Mouse (Mus musculus): ENCODE measurements around the gene Myadml2. TPM values are rescaled to one million over a fixed set of nuclear protein-coding genes. Genes with fewer than 3 reads are reported as not detected.
A peak's percentile ranks its signal among the peaks of the same experiment; 100 is the strongest.
"Not testable (repeated sequence)": the region's sequence is repeated elsewhere in the genome, so short reads cannot be mapped to it uniquely, and the experiment has no call there.

Myadml2 gene
- polyA plus RNA-seq, 1 experiment from 2014 or later: 0.78 TPM

DNA sequence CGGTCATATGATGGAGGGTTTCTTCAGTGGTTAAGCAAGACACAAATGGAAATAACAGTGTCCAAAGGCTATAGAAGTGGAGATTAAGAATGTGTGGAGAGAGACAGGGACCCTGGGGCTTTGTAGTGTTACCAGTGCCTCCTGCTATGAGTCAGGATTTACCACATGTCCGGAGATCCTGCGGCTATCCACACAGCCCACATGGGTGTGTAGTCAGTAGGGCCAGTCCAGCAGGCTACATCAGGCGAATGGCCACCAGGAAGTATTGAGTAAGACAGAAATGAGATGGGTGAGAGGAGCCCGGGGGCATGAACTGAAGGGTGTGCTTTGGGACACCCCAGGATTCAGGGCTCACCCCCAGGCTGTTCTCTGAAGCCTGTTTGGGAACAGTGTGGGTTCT, 34.7 kb upstream of the Myadml2 start:
- no peak overlapping the region for H3K9ac ChIP-seq (replicated peaks)
- ATAC-seq: no peak

DNA sequence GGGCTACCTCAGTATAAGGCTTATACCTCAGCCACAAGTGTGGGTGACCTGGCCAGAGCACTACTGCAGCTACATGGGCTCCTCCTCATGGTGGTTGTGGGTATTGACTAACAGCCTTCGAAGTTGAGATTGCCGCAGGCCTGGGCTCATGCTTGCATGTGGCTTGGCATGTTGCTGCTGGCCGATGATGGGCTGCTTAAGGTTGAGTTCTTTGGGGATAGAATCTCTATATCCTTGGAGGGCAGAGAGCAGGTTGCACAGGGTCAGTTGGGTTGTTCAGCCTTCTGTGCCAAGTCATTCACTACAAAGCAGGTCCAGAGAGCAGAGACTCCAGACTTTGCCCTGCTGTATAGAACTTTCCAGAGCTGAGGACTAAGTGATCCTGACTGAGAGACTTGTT, 32.0 kb upstream of the Myadml2 start:
- no peak for ATAC-seq
- Histone ChIP-seq H3K4me1 (replicated peaks) (peaks cover 5% of the 10 kb centered on the region; the same call in 1 of the 2 replicates), H3K4me2 (replicated peaks) (no peak overlapping the region), H3K27me3 (no peaks in the 10 kb centered on the region), H3K27ac (no peak overlapping the region), H3K36me3 (peaks cover 64% of the 10 kb centered on the region), H3K4me3 (replicated peaks) (no peak overlapping the region), H3K9me3 (no peaks in the 10 kb centered on the region), H3K9ac (replicated peaks) (no peak overlapping the region)
- 88% methylated on average over 3 of the region's 3 CpGs for WGBS

More for the DNA sequence above, 34.7 kb upstream of the Myadml2 start:
- Histone ChIP-seq H3K36me3 (peaks cover 73% of the 10 kb centered on the region), H3K9me3 (no peaks in the 10 kb centered on the region), H3K27me3 (no peaks in the 10 kb centered on the region), H3K27ac (no peak overlapping the region), H3K4me1 (replicated peaks) (no peaks in the 10 kb centered on the region), H3K4me3 (replicated peaks) (no peak overlapping the region), H3K4me2 (replicated peaks) (no peak overlapping the region)
- 96% methylated on average over 5 of the region's 5 CpGs for WGBS

DNA sequence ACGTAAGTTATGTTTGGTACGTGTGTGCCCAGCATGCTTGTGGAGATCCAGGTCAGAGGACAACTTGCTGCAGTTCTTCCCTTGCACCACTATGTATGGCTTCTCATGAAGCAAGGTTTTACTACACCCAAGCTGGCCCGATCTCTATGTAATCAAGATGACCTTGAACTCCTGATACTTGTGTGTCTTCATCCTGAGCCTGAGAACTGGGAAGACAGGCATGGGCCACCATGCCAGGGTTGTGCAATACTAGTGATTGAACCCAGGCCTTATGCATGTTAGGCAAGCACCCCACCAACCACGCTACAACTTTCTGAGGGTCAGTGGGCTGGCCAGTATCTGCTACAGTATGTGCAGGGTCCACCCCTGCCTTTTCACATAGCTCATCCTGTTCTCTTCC, 29.0 kb upstream of the Myadml2 start:
- Histone ChIP-seq H3K9me3 (no peaks in the 10 kb centered on the region), H3K4me3 (replicated peaks) (no peak overlapping the region), H3K4me2 (replicated peaks) (no peak overlapping the region), H3K9ac (replicated peaks) (no peak overlapping the region), H3K4me1 (replicated peaks) (peaks cover 25% of the 10 kb centered on the region), H3K27me3 (no peaks in the 10 kb centered on the region), H3K36me3 (peaks cover 53% of the 10 kb centered on the region), H3K27ac (no peak overlapping the region)
- WGBS: 96% methylated on average over 4 of the region's 4 CpGs
- no peak for ATAC-seq

DNA sequence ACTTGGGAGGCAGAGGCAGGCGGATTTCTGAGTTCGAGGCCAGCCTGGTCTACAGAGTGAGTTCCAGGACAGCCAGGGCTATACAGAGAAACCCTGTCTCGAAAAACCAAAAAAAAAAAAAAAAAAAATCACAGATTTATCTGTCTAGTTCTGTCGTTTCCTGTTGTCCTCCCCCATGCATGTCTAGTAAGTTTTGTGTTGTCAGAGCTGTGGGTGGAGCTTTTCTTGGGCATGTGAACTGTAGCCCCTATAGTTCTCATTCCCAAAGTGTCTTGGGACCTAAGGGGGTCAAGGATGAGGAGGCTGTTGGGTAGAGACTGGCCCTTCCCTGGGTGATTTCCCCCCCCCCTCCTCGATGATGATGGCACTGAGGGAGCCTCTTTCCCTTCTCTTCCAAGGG, 27.9 kb upstream of the Myadml2 start:
- ATAC-seq; H3K27me3 ChIP-seq; H3K9me3 ChIP-seq; H3K27ac ChIP-seq; H3K9ac ChIP-seq (replicated peaks); H3K4me3 ChIP-seq (replicated peaks); H3K4me2 ChIP-seq (replicated peaks): not testable (repeated sequence)
- 100% methylated on average over 4 of the region's 5 CpGs for WGBS
- Histone ChIP-seq H3K36me3 (peaks cover 46% of the 10 kb centered on the region), H3K4me1 (replicated peaks) (peaks cover 25% of the 10 kb centered on the region)

DNA sequence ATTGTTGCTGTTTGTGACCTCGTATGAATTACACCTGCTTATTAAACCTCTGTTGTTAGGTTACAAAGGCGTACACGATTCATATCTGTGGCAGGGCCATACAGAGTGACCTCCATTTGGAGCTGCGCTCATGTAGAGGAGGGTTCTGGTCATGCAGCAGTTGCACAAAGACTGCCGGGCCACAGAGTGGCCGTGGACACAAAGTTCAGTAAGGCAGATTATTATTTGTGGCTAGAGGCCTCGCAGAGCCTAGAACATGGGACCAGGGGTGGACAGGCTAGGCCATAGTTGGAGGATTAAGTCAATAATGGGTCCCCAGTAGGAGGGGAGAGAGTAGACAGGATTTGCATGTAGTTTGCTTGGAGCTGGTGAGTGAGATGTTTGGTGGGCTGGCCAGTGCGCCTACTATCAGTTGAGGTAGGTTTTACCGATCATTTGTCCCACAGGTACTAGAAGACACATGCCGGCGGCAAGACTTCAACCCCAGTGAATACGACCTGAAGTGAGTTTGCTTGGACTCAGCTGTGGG, 25.7 kb upstream of the Myadml2 start:
- H3K4me2 ChIP-seq (replicated peaks): peak overlapping the region; percentile 91
- peaks cover 24% of the 10 kb centered on the region for H3K36me3 ChIP-seq
- peak overlapping the region; percentile 74 for H3K4me3 ChIP-seq (replicated peaks)
- H3K27ac ChIP-seq: peak overlapping the region; percentile 92
- no peaks in the 10 kb centered on the region for H3K27me3 ChIP-seq
- WGBS: 37% methylated on average over 12 of the region's 12 CpGs
- no peaks in the 10 kb centered on the region for H3K9me3 ChIP-seq
- ATAC-seq: peak; percentile 54
- peaks cover 25% of the 10 kb centered on the region for H3K4me1 ChIP-seq (replicated peaks)
- peak overlapping the region; percentile 80 for H3K9ac ChIP-seq (replicated peaks)

DNA sequence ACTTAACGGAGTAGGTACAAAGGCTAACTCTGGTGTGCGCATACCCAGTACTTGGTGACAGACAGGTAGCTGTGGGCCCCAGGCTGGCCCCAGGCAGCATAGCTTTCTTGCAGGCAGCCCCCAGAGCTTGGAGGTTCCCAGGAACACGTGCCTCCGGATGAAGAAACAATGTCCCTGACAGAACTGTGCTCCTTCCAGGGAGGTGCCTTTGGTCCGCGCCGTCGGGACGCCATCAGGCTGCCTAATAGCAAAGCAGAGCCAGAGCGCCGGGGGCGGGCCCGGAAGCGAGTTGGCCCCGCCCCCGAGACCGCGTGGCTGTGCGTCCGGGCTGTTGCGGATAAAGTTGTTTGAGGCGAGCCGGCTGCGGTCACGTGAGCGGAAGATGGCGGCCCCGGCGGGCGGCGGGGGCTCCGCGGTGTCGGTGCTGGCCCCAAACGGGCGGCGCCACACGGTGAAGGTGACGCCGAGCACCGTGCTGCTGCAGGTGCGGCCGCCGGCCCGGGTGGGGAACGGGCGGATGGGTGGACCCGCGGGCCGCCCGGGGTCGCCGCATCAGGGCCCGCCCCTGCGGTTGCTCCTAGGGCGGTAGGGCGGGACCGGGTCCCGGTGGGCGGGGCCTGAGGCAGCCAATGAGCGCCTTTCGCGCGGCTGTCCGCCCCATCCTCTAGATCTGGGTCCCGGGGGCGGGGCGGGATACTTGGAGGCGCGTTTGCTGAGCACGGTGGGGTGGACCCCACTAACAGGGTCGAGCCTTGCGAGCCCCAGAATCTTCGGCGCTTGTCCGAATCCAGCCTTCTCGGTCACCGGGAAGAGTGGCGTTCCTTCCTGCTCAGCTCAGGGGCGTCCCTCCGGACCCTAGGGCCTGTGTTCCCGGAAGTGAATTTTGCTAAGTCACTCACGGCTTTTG, 25.0 kb upstream of the Myadml2 start, which contains the start of gene Aspscr1:
TSS of gene Aspscr1 (plus strand) at position 287 of the 907 bp plus-strand sequence.
- no peaks in the 10 kb centered on the region for H3K27me3 ChIP-seq
- peaks cover 25% of the 10 kb centered on the region for H3K4me1 ChIP-seq (replicated peaks)
- no peaks in the 10 kb centered on the region for H3K9me3 ChIP-seq
- H3K27ac ChIP-seq: peak within 1 kb of the TSS; percentile 92
- H3K4me2 ChIP-seq (replicated peaks): peak within 1 kb of the TSS; percentile 91
- 1% methylated on average over 74 of the region's 83 CpGs for WGBS
- H3K4me3 ChIP-seq (replicated peaks): peak within 1 kb of the TSS; percentile 74
- H3K9ac ChIP-seq (replicated peaks): peak within 1 kb of the TSS; percentile 80
- ATAC-seq: peak; percentile 95
- peaks cover 17% of the 10 kb centered on the region for H3K36me3 ChIP-seq

DNA sequence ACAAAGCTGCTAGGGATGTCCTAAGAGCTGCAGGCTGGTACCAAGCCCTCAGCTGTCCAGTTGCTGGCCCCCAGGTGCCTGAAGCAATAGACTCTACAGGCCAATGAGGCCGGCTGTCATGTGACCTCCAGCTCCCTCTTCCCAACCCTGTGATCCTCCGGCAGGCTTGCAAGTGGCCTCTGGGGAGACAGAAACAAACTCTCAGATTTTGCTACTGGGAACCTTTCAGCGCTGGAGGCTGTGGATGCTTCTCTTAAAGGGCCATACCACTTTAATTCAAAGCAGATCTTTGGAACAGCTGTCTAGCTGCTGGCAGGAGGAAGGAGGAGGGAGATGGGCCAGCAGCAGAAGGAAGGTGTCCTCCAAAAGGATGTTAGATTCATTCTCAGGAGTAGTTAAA, 18.7 kb upstream of the Myadml2 start:
- Histone ChIP-seq H3K4me3 (replicated peaks) (no peak overlapping the region), H3K27me3 (peaks cover 38% of the 10 kb centered on the region), H3K4me2 (replicated peaks) (no peak overlapping the region), H3K9ac (replicated peaks) (no peak overlapping the region), H3K36me3 (no peaks in the 10 kb centered on the region), H3K27ac (no peak overlapping the region), H3K9me3 (no peaks in the 10 kb centered on the region), H3K4me1 (replicated peaks) (peaks cover 6% of the 10 kb centered on the region)
- ATAC-seq: no peak
- WGBS: 4% methylated on average over 3 of the region's 3 CpGs

DNA sequence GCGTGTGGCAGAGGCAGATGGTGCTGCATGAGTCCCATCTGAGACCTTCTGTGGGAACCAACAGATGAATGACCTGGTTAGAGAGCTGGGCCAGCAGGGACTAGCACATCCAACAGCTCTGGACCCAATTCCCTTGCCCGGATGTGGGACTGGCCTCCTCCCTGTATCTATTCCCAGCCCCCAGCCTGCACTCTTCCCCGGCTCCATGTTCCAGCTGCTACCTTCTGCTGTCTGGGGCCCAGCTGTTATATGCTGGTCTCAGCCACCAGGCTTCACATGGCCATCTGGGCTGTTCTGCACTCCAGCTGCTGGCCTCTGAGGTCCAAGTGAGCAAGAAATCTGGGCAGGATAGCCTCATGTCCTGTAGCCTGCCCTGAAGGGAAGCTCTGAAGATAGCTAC, 17.4 kb upstream of the Myadml2 start:
- no peaks in the 10 kb centered on the region for H3K36me3 ChIP-seq
- H3K9ac ChIP-seq (replicated peaks): no peak overlapping the region
- no peak overlapping the region for H3K4me3 ChIP-seq (replicated peaks)
- H3K4me2 ChIP-seq (replicated peaks): no peak overlapping the region
- H3K27me3 ChIP-seq: peaks cover 50% of the 10 kb centered on the region
- no peak overlapping the region for H3K27ac ChIP-seq
- ATAC-seq: no peak
- H3K9me3 ChIP-seq: no peaks in the 10 kb centered on the region
- 81% methylated on average over 3 of the region's 3 CpGs for WGBS
- peaks cover 16% of the 10 kb centered on the region for H3K4me1 ChIP-seq (replicated peaks)

DNA sequence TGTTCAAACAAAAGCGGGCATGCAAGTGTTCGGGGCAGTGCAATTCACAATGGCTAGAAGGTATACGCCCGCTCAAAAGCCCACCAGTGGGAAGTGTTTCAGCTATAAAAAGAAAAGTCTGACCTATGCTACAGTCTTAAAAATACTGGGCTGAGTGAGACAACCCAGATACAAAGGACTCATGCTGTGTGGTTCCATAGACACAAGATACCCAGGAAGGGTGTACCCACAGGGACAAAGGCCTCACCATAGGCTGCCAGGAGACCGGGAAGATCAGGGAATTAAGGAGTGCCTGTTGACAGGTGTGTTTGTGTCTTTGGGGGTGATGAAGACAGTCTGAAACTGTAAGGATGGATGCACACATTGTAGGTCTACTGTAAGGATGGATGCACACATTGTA, 15.8 kb upstream of the Myadml2 start:
- Histone ChIP-seq H3K27me3 (peaks cover 67% of the 10 kb centered on the region), H3K4me1 (replicated peaks) (peaks cover 25% of the 10 kb centered on the region), H3K9me3 (no peaks in the 10 kb centered on the region), H3K36me3 (no peaks in the 10 kb centered on the region), H3K9ac (replicated peaks) (no peak overlapping the region), H3K27ac (no peak overlapping the region), H3K4me3 (replicated peaks) (no peak overlapping the region), H3K4me2 (replicated peaks) (no peak overlapping the region)
- WGBS: 53% methylated on average over 5 of the region's 5 CpGs
- no peak for ATAC-seq

DNA sequence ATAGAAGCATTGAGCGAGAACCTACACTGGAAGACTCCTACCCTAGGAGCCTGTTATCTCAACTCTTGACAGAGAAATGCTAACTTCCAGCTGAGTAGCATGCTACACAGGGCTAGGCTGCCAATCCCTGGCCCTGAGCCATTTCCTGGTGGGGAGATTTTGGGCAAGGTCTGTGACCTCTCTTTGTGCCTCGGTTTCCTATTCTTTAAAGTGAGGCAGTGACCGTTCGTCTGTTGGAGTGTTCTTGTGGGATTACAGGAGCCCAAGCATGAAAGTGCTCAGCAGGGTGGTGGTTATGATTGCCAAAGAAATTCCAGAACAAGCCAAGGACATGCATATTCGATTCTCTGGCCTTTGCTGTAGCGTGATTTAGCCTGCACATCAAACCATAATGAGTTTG, 14.8 kb upstream of the Myadml2 start:
- no peaks in the 10 kb centered on the region for H3K36me3 ChIP-seq
- H3K9me3 ChIP-seq: no peaks in the 10 kb centered on the region
- no peak overlapping the region for H3K4me2 ChIP-seq (replicated peaks)
- H3K27me3 ChIP-seq: peaks cover 76% of the 10 kb centered on the region
- peaks cover 25% of the 10 kb centered on the region for H3K4me1 ChIP-seq (replicated peaks)
- 22% methylated on average over 6 of the region's 6 CpGs for WGBS
- H3K27ac ChIP-seq: no peak overlapping the region
- no peak overlapping the region for H3K4me3 ChIP-seq (replicated peaks)
- no peak overlapping the region for H3K9ac ChIP-seq (replicated peaks)
- ATAC-seq: no peak

DNA sequence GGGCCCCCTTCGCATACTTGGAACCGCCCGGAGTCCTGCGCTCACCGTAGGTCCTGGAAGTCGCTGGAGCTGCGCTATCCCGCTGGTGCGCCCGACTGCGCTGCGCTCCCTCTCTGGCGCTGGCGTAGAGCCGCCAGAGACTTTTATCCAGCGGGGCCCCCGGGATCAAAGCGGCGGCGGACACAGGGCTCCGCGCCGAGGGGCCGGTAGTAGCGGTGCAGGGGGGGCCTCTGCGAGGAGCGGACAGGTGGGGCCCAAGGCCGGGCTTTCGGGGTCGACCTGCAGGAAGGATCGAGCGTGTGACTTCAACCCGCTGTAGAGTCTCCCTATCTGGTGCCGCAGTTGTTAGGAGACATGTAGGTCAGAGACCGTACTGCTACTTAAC, 13.1 kb upstream of the Myadml2 start, which contains the start of gene Notum:
TSS of gene Notum (minus strand) at position 100 of the 385 bp plus-strand sequence.
- Histone ChIP-seq H3K9ac (replicated peaks) (no peak within 1 kb of the TSS), H3K27me3 (peaks cover 93% of the 10 kb centered on the region), H3K9me3 (no peaks in the 10 kb centered on the region), H3K4me2 (replicated peaks) (peak within 1 kb of the TSS; percentile 60), H3K27ac (no peak within 1 kb of the TSS), H3K4me1 (replicated peaks) (peaks cover 19% of the 10 kb centered on the region), H3K4me3 (replicated peaks) (peak within 1 kb of the TSS; percentile 38), H3K36me3 (no peaks in the 10 kb centered on the region)
- ATAC-seq: no peak
- WGBS: under 1% methylated on average over 35 of the region's 35 CpGs

DNA sequence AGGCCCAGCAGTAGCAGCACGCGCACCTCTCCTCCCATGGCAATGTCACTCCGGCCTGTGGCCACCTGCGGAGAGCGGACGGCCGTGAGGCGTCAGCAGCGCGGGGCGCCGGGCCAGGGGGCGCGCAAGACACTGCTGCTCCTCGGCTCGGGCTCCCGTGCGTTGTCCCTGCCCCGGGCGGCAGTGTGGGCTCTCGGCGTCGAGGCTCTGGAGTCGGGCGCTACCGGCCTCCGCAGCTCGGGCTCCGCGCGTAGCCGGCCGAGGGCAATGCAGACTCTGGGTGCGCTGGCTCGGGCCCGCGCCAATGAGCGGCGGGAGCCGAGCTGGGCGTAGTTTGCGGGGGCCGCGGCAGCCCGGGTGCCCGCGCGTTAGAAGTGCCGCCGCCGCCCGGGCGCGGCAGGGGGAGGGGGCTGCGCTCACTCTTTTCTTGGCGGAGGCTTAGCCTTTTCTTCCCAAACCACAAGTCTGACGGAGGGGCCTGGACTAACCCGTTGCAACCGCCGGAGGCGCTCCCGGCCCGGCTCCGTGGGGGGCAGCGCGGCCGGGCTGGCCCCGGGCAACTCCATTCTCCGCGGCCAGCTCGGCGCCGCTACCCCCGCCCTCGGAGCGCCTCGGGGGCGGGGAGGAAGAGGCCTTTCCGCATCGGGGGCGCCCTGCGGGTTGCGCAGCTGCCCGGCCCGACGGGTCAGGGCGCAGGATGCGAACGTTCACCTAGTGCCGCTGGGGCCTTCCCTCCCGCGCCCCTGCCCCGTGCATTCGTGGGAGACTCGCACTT, 12.5 kb upstream of the Myadml2 start:
- H3K4me3 ChIP-seq (replicated peaks): peak overlapping the region; percentile 38
- no peak overlapping the region for H3K9ac ChIP-seq (replicated peaks)
- H3K9me3 ChIP-seq: no peaks in the 10 kb centered on the region
- H3K4me1 ChIP-seq (replicated peaks): peaks cover 19% of the 10 kb centered on the region
- under 1% methylated on average over 95 of the region's 95 CpGs for WGBS
- H3K27ac ChIP-seq: no peak overlapping the region
- H3K36me3 ChIP-seq: no peaks in the 10 kb centered on the region
- peak overlapping the region; percentile 60 for H3K4me2 ChIP-seq (replicated peaks)
- peak; percentile 51; the same call in 1 of the 2 replicates for ATAC-seq
- H3K27me3 ChIP-seq: peaks cover 97% of the 10 kb centered on the region

Measured in midbrain, embryonic 13.5 days (tissue).